Mouse (Mus musculus) subcutaneous adipose tissue, adult 2 months (tissue): ENCODE results near the gene Mmp10. TPM values are rescaled to one million over a fixed set of nuclear protein-coding genes. Genes with fewer than 3 reads are reported as not detected.

Experiments
- polyA plus RNA-seq: library from polyadenylated mRNA; depleted of rRNA; stranded (reverse); fragments of >200 nt; gene quantifications from 2 replicates; pipeline ENCODE4 v1.2.3, GENCODE M21; 2012; ENCODE audit warnings: low replicate concordance; rRNA removed

Gene Mmp10
- 1.2 TPM in 1 of 2 replicates, not detected in the other for polyA plus RNA-seq

GRCm38 (mm10) chr9:7502051-7502450 is at the start of gene Mmp10:
Gene Mmp10 (plus strand): TSS chr9:7502352.

GRCm38 (mm10) chr9:7558221-7559017 is 56.3 kb downstream of the Mmp10 start, which contains the start of gene Mmp8:
Gene Mmp8 (plus strand): TSS chr9:7558456.

Other genes starting within 250 kb of the Mmp10 start
- 0.22 and 0.43 TPM in 2 replicates for gene Mmp13, start 229.8 kb upstream of the Mmp10 start, polyA plus RNA-seq
- 1.3 and 7.4 TPM in 2 replicates for gene Mmp12, start 158.0 kb upstream of the Mmp10 start, polyA plus RNA-seq
- not detected in 2 replicates for gene Mmp1b, start 114.3 kb upstream of the Mmp10 start, polyA plus RNA-seq
- gene Mmp3, start 56.5 kb upstream of the Mmp10 start, polyA plus RNA-seq: 3.5 and 13.1 TPM in 2 replicates
- 0.23 TPM in 1 of 2 replicates, not detected in the other for gene Mmp8, start 56.1 kb downstream of the Mmp10 start, polyA plus RNA-seq
- gene Mmp27, start 69.0 kb downstream of the Mmp10 start, polyA plus RNA-seq: 0.44 and 0.54 TPM in 2 replicates
- not detected in 2 replicates for gene Mmp20, start 125.9 kb downstream of the Mmp10 start, polyA plus RNA-seq
- 0.19 and 4.5 TPM in 2 replicates for gene Mmp7, start 189.7 kb downstream of the Mmp10 start, polyA plus RNA-seq